Mouse (Mus musculus) fibroblast of lung, adult 2 months (primary cell): ENCODE measurements around the gene Cacna1s.

Source experiments
- DNase-seq: peaks from one replicate; pipeline ENCODE4 v3.0.0-alpha.2; 2011; ENCODE audit warnings: low read depth

The Cacna1s gene

DNA sequence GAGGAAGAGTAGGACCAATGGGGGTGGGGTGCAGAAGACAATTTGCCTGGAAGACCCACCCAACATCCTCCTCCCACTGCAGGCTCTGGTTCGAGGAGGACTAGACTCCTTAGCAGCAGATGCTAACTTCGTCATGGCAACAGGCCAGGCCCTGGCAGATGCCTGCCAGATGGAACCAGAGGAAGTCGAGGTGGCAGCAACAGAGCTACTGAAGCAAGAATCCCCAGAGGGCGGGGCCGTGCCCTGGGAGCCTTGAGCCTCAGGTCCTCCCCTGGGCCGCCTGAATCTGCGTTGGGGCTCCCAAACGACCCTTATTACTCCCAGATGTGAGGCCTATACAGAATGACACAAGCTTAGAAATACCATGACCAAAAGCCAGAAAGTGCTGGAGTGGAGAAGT is 66.3 kb downstream of the Cacna1s start:
- no peak for DNase-seq

DNA sequence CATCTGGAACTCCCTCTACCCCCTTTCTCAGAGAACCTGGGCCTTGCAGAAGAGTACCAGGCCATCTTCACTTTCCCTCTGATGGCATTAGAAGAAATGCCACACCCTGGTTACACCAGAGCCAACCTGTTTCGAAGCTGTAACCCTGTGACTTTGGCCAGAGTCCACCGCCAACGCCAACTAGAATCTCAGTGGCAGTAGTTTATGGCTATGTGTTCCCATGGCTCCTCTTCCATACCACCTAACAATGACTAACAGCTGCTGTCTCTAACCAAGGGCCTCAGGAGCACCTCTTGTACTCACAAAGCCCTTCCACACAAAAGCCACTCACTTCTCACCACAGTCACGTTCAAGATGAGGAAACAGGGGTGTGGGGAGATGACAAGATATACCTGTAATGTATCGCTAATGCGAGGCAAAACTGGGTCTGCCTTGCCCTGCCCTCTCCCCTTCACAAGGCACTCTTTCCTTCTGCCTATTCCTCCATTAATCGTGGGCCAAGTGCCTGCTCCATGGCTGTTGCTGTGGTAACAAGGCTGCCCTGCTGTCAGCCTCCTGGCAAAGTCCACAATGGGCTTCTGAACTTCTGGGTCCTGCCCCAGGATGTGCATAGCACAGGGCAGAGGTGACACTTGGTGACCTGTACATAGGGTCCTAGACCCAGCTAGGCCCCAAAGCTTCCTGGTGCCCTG is 67.2 kb downstream of the Cacna1s start:
- no peak for DNase-seq

DNA sequence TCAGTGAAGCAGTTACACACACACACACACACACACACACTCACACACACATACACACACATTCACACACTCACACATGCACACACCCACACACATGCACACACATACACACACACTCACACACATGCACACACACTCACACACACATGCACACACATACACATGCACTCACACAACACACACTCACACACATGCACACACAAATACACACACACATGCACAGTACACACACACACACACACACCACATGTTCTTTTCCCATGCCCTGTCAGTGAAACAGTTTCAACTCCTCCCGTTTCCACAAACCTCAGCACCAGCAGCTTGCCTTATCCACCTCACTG is 67.7 kb downstream of the Cacna1s start:
- no peak for DNase-seq

DNA sequence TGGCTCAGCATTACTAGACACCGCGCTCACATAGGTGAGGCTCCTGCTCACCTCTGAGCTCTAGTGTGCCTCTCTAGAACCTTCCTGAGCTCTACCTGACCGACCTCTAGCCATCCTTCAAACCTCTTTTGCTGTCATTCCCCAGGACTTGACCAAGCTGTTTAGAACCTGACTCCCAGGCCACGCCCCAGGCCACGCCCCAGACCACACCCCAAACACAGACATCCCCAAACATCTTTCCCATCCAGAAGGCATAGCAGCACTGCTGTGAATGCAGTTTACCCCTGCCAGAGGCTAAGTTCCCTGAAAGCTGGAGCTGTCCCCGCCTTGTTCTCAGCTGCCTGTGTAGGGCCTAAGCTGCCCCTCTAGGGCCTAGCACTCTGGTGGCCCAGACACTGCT is 68.2 kb downstream of the Cacna1s start:
- DNase-seq: no peak

DNA sequence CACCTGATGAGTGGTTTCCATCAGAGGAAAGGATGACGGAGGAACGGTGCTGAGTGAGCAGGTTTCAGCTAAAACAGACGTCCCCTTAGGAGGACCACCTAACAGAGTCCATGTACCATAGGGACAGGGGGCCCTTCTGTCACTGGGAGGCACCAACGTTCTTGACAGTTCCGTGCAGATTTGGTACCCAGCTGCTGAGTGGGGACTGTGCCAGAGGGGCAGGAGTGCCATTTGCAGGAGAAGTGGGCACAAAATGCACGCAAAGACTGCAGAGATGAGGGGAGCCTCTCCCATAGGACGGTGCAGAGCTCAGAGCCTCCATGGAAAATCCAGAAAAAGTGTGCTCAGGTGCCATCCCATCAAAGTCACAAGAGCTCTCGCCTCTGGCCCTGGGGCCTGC is 69.5 kb downstream of the Cacna1s start:
- DNase-seq: no peak

DNA sequence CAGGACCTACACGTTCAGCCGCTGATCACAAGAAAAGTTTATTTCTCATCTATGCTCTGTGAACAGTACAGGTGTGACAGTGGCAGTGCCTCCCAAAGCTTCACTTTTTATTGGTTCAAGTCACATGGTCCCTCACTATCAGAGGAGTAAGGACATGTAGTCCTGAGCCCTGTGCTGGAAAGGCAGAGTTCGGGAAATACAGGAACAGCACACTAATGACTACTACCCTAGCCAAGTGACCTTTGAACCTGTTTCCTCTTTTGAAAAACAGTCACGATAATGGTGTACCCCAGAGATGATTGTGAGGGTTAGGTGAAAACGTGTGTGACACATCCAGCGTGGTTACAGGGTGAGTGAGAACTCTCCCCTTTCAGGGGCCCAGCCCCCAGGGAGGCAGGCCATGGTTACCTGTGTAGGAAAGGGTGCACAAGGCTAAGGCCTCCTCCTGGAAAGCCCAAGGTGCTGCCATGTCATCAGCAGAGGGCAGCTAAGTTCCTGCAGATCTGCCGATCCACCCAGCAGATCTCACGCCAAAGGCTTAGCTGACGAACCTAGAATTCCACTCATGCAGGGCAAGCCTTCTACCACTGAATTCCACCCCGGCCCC is 73.7 kb downstream of the Cacna1s start:
- DNase-seq: no peak

DNA sequence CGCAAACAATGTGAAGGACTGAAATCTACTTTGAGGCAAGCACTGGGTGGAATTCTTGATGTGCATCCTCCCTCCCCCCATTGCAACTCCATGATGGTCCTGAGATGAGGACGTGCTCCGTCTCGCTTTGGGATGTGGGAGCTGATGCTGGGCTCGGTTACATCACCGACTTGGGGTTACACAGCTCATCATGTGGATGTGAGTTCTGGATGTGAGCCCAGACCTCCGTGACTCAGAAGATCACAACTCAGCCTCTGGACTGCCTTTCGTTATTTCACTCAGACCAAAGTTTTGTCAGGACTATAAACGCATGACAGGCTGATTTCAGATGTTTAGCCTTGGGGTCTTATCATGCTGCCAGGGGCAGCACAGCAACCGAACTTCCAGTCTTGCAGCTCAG is 74.3 kb downstream of the Cacna1s start:
- peak; percentile 96 for DNase-seq

DNA sequence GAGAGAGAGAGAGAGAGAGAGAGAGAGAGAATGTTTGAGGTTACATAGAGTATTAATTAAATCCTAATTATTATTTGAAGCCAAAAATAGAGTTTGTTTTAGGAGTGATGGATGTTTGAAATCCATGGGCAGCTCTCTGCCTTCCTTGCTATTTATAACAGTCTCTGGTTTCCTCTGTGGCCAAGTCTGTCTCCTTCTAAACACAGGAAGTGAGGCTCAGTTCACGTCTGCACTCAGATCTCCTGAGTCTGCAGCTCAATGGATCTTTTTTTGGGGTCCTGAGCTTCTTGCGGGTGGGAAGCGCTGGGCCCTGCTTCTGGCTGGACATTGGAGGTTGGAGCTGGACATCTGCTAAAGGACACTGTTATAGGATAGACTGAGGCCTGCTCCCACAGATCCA is 75.3 kb downstream of the Cacna1s start:
- DNase-seq: no peak

DNA sequence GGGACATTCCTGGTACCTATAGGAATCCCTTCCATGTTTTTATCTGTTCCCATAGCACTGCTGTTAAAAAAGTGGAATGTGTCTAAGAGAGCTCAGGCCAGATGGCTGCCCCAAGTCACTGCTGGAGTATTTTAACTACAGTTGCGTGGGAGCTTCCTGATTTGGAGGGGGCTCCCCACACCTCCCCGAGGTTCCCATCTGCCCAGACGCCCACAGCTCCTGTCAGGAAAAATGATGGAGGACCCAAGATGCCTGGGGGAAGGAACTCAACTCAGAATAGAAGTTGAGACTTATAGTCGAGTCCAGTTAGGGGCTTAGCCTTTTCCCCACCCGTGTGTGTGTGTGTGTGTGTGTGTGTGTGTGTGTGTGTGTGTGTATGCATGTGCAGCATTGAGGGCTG is 75.9 kb downstream of the Cacna1s start:
- no peak for DNase-seq

DNA sequence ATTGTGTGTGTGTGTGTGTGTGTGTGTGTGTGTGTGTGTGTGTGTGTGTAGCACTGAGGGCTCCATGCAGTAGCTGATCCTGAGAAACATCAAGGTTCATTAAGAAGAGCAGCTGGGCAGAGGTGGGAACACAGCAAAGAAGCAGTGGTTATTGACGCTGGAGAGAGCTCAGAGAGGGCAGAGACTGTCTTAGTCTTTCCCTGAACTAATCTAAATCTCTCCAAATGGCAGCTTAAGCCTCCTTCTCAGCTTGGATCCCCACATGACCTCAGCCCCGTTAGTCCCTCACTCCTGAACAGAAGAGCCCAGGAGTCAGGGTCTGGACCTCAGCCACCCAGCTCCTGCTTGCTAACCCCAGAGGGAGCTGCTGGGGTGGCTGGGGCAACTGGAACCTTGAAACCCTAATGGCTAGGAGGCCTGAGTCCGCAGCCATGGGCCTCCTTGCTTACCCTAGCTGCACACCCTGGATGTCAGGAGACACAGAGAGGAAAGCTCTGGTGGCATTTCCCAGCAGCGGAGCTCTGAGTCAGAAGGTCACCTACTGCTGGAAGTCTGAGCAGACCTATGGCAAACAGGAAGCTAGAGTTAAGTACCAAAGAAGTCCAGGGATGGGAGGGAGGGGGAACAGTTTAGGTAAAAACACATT is 76.5 kb downstream of the Cacna1s start:
- DNase-seq: no peak

DNA sequence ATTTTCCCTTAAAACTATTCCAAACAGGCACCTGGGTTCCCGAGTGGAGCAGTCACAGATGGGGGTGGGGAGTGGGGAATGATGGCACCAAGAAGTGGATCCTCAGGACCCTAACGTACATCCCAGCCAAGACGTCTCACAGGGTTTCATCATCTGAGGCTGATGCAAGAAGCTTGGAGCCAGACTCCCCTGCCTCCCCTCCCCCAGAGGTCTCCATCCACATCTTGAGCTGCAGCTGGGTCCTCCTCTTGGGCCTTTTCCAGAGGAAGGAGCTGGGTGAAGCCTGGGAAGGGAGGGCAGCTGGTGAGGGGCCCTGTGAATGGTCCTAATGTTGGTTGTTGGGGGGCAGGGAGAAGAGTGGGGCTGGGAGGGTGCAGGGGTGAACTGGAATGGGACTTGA is 77.6 kb downstream of the Cacna1s start:
- no peak for DNase-seq

DNA sequence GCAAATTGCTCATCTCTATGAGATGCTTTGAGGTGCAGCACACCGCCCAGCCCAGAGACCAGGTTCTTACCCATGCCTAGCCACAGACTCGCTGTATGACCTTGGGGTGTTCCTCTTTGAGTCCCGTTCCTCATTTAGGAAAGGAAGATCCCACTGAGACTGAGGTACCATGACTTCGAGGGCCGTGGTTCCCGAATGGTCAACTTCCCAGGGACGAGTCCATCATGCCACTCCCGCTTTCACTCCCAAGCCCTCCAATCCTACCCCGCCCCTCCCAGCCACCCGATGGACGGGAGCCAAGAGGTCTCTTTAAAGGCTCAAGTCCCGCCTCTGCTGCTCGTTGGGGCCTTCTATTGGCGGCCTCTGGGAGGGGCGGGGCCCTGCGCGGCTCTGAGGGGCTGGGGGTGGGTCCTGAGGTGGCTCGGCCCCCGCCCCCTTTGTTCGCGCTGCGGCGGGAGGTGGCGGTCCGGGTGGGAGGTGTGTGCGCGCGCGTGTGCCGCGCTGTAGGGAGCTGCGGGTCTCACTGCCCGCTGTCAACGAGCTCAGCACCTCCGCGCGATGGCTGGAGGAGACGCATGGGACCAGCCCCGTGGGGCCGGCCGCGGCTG is 78.5 kb downstream of the Cacna1s start, which contains the start of gene Kif21b:
Kif21b (plus strand) TSS at position 439 of the 608 bp plus-strand sequence.
- no peak for DNase-seq

DNA sequence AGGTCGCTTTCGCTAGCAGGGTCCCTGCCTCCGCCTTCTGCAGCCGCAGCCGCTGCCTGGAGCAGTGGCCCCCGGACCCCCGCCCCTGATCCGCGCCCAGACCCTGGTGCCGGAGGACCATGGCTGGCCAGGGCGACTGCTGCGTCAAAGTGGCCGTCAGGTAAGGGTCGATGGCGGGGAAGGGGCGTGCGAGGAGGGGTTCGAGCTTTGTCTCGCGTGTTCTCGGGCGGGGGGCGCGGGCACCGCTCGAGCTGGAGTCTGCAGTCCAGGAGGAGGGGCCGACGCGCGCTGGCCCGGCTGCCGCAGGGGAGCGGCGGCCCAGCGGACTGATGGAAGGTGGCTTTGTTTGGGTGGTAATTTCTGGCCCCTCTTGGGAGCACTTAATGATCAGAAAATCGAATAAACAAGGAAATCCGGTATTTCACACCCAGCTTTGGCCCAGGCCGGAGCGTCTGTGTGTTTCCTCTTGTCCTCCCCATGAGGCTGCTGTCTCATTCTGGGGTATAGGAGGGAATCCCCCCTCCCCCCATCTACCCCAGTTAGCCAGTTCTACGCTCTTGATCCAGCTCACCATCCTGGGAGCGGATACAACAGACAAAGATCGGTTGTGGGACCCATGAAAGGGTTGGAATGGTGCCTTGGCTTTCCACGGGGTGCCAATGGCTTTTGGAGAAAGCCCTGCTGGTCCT is 79.2 kb downstream of the Cacna1s start:
- no peak for DNase-seq

DNA sequence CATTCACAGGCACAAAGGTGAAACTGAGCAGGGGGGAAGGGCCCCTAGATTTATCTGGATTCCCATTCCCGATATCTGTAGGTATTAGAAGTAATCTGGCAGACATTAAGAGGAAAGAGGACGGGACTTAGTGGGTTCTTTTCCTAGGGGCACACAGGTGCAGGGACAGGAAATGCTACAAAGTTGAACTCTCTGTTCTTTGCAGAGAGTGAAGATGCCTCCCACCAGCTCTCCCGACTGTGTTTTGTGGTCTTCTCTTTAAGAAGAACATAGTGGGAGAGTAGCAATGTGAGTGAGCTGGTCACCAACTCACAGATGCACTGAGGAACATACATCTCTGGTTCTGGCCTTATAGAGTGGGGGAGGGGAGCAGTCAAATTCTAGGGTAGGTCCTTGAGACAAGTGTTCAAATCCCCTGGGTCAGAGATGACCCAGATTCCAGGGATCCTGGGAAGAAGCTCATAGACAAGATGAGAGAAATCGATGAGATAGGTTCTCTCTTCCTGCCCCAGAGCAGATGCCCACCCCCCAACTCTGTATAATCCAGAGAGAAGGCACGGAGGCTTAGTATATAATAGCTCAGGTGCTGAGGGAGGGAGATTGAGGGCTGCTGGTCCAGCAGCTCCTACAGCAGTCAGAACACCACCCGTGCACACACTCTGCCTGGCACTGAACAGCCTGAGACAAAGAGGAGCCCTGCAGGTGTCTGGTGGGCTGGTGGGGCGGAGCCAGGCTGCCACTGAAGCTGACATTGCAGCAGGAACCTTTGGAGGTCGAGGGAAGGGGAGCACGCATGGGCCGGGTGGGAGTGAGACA is 80.0 kb downstream of the Cacna1s start:
- no peak for DNase-seq

DNA sequence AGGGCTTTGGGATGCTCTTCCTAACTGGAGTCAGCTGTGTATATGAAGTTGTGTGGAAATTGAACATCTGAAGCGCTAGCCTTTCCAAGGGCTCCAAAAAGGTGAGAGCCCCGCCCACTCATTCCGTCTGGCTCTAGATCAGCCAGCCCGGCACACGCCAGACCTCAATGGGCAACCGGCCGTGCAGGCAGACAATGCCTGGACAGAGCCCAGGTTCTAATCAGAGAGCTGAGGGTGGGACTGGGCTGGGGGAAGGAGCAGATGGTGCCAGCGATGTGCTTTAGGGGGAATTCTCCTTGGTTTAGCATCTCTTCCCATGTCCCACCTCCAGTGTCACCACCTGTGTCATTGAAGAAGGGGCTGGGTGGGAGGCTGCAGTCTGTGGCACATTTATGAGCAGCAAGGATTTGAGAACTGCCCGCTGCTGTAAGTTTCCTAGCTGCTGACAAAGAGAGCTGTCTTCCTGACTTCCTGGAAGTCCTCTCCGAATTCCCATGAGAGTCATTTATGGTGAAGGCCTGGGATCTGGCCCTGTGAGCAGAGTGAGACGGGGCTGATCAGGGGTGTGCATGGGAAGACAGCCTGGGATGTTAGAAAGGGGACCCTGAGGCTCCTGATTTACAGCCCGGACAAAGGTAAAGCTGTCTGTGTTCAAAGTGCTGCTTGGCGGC is 81.2 kb downstream of the Cacna1s start:
- DNase-seq: no peak

DNA sequence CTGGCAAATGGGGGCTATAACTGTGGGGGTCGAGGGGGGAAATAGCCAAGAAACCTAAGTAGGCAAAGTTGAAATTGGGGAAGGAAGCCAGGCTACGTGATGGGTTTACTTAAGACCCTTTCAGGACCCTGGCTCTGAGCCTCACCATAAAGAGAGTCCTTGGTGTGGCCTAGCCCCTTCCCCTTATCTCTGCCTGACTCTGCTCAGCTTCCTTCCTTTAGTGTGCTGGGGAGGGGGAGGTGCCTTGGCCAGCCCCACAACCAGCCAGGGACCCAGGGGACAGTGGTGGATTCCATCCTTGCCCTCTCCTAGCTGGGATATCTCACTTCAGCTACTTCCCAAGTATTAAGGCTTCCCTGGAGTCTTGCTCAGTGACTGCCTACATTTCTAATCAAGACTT is 82.0 kb downstream of the Cacna1s start:
- DNase-seq: no peak

DNA sequence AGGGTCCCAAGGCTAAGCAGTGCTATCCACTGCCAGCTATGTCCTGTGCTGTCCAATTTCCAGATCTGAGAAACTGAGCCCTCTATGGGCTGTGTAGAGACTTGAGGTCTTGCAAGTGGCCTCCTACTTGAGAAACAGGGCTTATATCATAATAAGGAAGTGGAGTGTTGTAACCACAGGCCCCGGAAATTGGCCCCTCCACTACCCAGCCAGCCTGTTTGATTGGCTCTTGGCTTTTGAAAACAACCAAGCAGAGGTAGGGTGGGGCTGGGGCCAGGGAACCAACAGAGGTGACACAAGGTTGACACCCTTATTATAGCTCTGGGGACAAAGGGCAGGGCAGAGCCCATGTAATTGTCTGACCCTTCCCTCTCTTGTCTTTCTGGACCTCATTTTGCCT is 82.5 kb downstream of the Cacna1s start:
- no peak for DNase-seq

DNA sequence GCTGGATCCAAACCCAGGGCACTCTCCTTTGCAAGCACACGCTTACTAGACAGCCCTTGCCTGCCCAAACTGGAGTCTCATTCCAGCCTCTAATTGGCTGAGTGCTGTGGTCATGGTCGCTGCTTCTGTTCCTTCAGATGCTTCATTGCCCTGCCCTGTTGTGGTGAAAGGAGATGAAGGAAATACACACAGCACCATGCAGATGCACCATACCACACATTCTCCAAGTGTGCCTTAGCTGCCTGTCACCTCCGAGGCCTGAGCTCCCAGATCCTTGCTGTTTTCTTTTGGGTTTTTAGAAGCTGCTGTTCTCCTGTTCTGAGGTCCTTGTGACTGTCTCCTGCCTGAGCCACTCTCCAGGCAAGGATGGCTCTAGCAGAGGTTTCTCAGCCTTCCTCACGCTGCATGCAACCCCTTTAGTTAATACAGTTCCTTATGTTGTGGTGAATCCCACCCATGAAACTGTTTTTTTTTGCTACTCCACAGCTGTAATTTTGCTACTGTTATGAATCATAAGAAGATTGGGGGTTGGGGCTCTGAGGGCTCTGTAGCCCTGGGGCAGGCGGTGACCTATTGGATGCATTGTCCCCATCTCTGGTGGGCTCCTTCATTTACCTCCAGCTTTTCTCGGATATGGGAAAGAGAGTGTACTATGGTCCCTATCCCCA is 83.4 kb downstream of the Cacna1s start:
- DNase-seq: no peak

DNA sequence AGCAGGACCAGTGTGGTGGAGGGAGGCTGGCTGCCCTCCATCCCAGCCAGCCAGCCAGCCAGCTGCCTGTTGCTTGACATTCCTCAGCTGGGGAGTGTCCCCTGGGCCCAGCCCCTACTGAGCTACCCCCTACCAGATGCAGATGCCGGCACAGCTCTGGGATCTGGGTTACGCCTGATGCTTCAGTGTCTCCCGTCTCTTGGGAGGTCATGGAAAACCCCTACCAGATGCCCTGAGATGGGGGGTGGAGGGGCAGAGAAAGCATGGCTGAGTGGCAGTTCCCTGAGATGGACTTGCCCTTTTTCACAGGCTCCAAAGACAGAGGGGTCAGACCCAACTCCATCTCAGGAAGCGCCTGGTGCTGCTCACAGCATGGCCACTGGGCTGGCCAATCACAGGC is 84.0 kb downstream of the Cacna1s start:
- DNase-seq: no peak

DNA sequence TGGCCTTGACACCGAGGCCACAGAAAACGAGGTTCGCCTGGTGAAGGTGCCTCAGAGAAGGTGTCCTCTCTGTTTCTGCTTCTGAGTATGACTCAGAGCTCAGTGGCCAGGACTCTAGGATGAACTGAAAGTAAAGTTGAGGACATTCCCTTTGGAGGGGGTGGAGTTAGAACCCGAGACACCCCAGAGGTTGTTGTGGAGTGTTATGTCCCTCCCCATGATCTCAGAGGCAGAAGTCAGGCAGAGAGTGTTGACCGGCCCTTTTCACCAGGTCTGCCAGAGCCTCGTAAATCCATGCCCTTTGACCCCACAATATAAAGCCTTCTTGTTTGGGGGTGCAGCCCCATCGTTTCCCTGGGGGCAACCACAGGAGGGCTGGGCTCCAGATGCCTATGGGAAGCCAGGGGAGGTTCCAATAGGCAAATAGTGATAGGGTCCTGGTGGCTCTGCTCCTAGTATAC is 84.6 kb downstream of the Cacna1s start:
- no peak for DNase-seq

DNA sequence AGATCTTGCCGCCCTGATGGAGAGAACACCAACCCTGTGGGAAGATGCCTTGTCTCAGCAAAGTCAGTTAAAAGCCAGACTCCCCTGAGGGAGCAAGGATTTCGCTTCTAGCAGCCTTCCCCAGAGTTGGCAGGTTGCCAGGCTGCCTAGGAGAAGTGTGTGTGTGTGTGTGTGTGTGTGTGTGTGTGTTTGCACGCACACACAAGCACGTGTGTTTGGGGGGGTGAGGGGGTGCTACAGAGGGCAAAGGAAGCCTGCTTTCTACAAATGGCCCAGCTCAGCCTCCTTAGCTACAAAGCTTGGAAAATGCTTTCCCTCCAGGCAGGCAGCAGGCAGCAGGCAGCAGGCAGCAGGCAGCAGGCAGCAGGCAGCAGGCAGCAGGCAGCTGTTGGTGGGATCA is 85.0 kb downstream of the Cacna1s start:
- DNase-seq: no peak
